Mouse (Mus musculus): Measurements from ENCODE around the gene Ccdc188.

The Ccdc188 gene

GRCm38 (mm10) chr16:18235389-18236065, 17.8 kb downstream of the Ccdc188 start:
- no peak for DNase-seq (ENCODE audit: low spot score)

- no peak for DNase-seq (ENCODE audit: low spot score)
Measured at GRCm38 (mm10) chr16:18236676-18237501, 19.2 kb downstream of the Ccdc188 start.

- DNase-seq (ENCODE audit: low spot score): no peak
Measured at GRCm38 (mm10) chr16:18241581-18241980, 23.9 kb downstream of the Ccdc188 start.

GRCm38 (mm10) chr16:18247521-18248399, 30.1 kb downstream of the Ccdc188 start:
- no peak for DNase-seq (ENCODE audit: low spot score)

DNA sequence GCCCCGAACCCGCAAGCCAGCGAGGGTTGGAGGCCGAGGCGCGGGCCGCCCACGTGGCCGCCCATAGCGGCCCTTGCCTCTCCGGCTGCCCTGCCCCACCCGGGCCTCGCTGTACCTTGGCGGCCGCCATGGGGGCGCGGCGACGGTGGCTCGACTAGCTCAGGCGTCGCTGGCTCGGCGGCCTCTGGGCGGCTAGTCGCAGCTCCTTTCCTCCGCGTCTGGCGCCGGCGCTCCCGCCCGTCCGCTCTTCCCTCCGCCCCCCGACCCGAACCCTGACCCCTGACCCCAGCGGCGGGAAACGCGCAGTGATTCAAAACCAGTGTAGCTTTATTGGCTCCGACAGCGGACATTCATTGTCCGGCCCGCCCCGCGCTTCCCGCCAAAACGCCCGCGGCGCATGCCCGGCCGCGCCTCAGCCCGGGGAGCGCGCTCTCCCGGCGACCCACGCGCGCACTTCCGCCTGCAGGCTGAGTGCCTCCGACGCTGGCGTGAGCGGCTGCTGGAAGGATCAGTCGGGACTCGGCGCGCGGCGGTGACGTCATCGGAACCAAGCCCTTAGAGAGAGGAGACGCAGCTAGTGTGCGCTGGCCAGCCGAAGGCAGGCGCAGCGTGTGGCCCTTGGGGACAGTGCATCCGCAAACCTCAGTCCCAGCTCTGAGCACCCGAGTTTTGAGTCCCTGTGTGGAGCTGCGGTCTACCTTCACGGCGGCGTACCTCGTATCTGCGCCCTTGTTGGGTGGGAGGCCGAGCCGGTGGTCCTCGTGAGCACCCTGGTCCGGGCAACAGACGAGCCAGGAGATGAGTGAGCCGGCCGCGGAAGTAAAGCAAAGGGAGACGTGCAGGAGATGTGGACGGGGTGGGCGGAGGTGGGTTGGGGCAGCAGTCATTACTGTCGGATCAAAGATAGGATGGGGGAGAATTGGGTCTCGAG, 31.0 kb downstream of the Ccdc188 start, which contains the start of the genes Trmt2a and Ranbp1:
Gene Trmt2a, plus strand, starts transcription at position 247 of the 931 bp plus-strand sequence.
Gene Ranbp1, minus strand, starts transcription at position 300 of the 931 bp plus-strand sequence.
- peak; percentile 99 for DNase-seq (ENCODE audit: low spot score)

GRCm38 (mm10) chr16:18249364-18249967, 31.8 kb downstream of the Ccdc188 start:
- no peak for DNase-seq (ENCODE audit: low spot score)

DNA sequence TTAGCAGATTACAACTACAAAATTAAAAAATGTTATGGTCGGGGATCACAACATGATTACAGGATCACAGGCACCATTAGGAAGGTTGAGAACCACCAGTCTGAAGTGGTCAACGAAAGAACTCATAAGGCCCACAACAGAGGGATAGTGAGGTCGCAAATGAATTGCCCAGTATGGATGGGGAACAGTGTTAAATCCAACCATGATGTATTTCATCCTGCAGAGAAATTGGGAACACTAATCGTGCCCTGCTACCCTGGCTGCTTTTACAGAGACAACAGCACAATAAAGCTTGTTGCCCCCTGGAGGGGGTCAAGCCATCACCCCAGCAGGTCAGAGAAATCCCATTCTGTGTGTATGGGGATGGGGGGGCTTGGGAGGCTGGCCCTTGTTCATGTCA, 32.6 kb downstream of the Ccdc188 start:
- no peak for DNase-seq (ENCODE audit: low spot score)

DNA sequence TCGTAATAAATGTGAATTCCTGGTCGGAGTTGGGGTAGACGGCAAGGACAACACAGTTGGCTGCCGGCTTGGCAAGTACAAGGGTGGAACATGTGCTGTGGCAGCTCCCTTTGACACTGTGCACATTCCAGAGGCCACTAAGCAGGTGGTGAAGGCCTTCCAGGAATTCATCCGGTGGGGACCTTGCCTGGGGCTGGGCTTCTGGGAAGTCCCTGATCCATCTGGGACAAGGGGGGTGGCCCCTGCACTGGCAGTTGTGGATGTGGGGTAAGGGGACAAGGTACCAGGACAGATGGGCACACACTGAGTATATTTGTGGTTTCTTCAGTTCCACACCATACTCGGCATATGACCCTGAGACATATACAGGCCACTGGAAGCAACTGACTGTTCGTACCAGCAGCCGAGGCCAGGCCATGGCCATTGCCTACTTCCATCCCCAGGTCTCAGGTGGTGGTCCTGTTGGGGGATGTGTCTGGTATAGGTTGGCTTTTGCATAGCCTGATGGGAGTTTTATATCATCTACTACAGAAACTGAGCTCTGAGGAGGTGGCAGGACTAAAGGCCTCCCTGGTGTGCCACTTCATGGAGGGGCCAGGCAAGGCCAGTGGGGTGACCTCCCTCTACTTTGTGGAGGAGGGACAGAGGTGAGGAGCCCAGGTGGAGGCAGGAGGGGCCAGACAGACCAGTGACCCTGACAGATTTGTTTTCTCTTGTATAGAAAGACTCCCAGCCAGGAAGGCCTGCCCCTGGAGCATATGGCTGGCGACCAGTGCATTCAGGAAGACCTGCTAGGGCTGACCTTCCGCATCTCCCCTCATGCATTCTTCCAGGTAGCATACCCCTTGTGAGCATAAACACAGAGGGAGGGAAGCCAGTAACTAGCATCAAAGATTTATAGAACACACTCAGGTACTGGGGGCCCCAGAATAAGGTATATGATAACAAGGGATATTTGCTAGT, 33.4 kb downstream of the Ccdc188 start:
- no peak for DNase-seq (ENCODE audit: low spot score)

DNA sequence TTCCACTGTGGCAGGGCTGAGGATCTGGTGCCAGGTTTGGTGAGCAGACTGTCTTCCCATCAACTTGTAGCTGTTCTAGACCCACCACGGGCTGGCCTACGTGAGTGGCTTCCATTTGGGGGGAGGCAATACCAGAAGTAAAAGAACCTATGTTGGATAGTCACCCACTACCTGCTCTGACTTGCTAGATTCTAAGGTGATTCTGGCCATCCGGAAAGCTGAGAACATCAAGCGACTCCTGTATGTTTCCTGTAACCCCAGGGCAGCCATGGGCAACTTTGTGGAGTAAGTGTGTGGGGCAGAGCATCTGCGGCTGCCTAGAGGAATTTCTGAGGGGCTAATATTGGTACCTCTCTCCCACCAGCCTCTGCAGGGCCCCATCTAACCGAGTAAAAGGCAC, 35.1 kb downstream of the Ccdc188 start:
- DNase-seq (ENCODE audit: low spot score): no peak

DNA sequence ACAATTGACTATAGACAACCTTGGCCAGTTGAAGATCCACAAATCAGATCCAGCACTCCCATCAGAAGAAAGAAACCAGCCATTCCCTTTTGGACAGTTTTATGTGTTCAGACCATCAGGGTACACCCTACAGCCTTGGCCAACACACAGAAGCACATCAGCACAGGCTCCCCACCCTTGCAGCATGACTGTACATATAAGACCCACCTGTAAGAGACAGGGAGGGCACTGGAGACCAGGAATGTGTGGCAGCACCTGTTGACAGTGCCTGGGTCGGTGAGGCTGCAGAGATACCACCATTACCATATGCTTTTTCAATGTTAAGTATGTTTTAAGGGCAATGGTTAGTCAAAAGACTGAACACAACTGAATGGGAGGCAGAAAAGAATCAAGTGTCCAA, 36.2 kb downstream of the Ccdc188 start:
- no peak for DNase-seq (ENCODE audit: low spot score)

GRCm38 (mm10) chr16:18258221-18258620, 40.5 kb downstream of the Ccdc188 start, which contains the start of gene Gm49776:
Gene Gm49776, minus strand, starts transcription at chr16:18258321.
- DNase-seq (ENCODE audit: low spot score): no peak

DNA sequence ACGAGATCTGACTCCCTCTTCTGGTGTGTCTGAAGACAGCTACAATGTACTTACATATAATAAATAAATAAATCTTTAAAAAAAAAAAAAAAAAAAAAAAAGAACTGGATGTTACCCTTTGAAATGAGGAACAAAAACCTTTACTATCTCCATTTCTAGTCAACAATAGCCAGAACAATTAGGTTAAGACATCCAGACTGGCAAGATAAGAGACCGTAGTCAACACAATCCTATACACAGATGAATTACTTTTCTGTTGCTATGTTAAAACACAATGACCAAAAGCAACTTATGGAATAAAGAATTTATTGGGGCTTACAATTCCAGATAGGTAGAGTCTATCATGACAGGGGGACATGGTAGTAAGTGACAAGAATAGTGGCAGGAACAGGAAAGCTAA, 47.3 kb downstream of the Ccdc188 start:
- DNase-seq (ENCODE audit: low spot score): no peak

GRCm38 (mm10) chr16:18268182-18268581, 50.5 kb downstream of the Ccdc188 start:
- DNase-seq (ENCODE audit: low spot score): no peak
